8 mouse cellular contexts compared by ENCODE assay signal in genomic region chr5:117516597-117516996, GRCm38 (mm10).
DNase-seq lines count a peak whose midpoint lies in the region; ATAC-seq and TF ChIP-seq lines count a peak whose summit lies in the region.

No protein-coding gene starts in this region.

- H3K4me3 ChIP-seq in intestine, embryonic 14.5 days (ENCODE audit: low read depth, low read length): no peak overlapping the region
- H3K4me3 ChIP-seq in intestine, embryonic 15.5 days (replicated peaks): no peak overlapping the region
- H3K4me3 ChIP-seq in MEL (ENCODE audit: control insufficient read depth in 1 of 2, insufficient read depth in 1 of 2, low read depth in 2 of 2, low read length in 2 of 2): no peak overlapping the region
- no peak overlapping the region for H3K4me3 ChIP-seq in cerebellum, adult 2 months (replicated peaks; ENCODE audit: insufficient read depth, low read depth, low read length)

- H3K36me3 ChIP-seq in intestine, embryonic 14.5 days (ENCODE audit: control insufficient read depth, insufficient read depth, low read length): no peaks in the 10 kb centered on the region
- H3K36me3 ChIP-seq in intestine, embryonic 15.5 days: no peaks in the 10 kb centered on the region
- H3K36me3 ChIP-seq in MEL (ENCODE audit: control insufficient read depth in 1 of 2, insufficient read depth in 2 of 2, low read length in 2 of 2): no peaks in the 10 kb centered on the region

- peak; percentile 39 for TF ChIP-seq RAD21 in MEL (IDR thresholded peaks at IDR 0.05; ENCODE audit: low read depth, low read length)

- no peak for TF ChIP-seq EP300 in MEL (IDR thresholded peaks at IDR 0.05; ENCODE audit: low read depth in 1 of 2, low read length in 2 of 2)

- no peak overlapping the region for H3K27ac ChIP-seq in intestine, embryonic 14.5 days (ENCODE audit: low read depth)
- no peak overlapping the region for H3K27ac ChIP-seq in intestine, embryonic 15.5 days
- no peak overlapping the region for H3K27ac ChIP-seq in MEL (ENCODE audit: control insufficient read depth, low read depth, low read length)
- no peak overlapping the region for H3K27ac ChIP-seq in cerebellum, adult 2 months (ENCODE audit: insufficient read depth, low read length)

- TF ChIP-seq POLR2A in MEL (IDR thresholded peaks at IDR 0.05; ENCODE audit: control insufficient read depth in 1 of 2, insufficient read depth in 1 of 2, low read depth in 1 of 2, low read length in 2 of 2, poor library complexity in 1 of 2): no peak
- TF ChIP-seq POLR2A in cerebellum, adult 2 months (IDR thresholded peaks at IDR 0.05; ENCODE audit: borderline replicate concordance, insufficient read depth, low read length): no peak

- H3K27me3 ChIP-seq in intestine, embryonic 14.5 days (replicated peaks; ENCODE audit: control insufficient read depth, insufficient read depth, low read length): no peaks in the 10 kb centered on the region
- no peaks in the 10 kb centered on the region for H3K27me3 ChIP-seq in intestine, embryonic 15.5 days (replicated peaks)
- H3K27me3 ChIP-seq in MEL (ENCODE audit: control insufficient read depth in 1 of 2, insufficient read depth in 2 of 2, low read length in 2 of 2): no peaks in the 10 kb centered on the region
- no peaks in the 10 kb centered on the region for H3K27me3 ChIP-seq in cerebellum, adult 2 months (ENCODE audit: control insufficient read depth, insufficient read depth, low read length)

- peak; percentile 90 for DNase-seq in intestine, embryonic 14.5 days (ENCODE audit: low spot score)
- DNase-seq in MEL (ENCODE audit: low read depth, low spot score): no peak
- DNase-seq in cerebellum, adult 2 months: peak; percentile 67 to 84
- DNase-seq in left cerebral cortex, postnatal 4 days: peak; percentile 75
- DNase-seq in ovary, postnatal 14 days (ENCODE audit: low spot score): peak; percentile 62
- DNase-seq in yolk sac, embryonic 10.5 days (ENCODE audit: low spot score): peak; percentile 47

- H3K9me3 ChIP-seq in intestine, embryonic 14.5 days (ENCODE audit: control insufficient read depth, low read length): no peaks in the 10 kb centered on the region
- H3K9me3 ChIP-seq in intestine, embryonic 15.5 days: no peaks in the 10 kb centered on the region
- H3K9me3 ChIP-seq in MEL (replicated peaks; ENCODE audit: insufficient read depth, low read length): no peaks in the 10 kb centered on the region

- peak; percentile 57 to 65 (median 63) for TF ChIP-seq CTCF in MEL (IDR thresholded peaks at IDR 0.05 in 2 of 3, conservative IDR thresholded peaks at IDR 0.05 in 1 of 3; ENCODE audit: control insufficient read depth in 1 of 3, insufficient read depth in 1 of 3, low read depth in 2 of 3, low read length in 3 of 3, poor library complexity in 1 of 3, severe bottlenecking in 1 of 3)
- peak; percentile 84 for TF ChIP-seq CTCF in cerebellum, adult 2 months (IDR thresholded peaks at IDR 0.05; ENCODE audit: borderline replicate concordance, insufficient read depth, low read depth, low read length)

- no peak overlapping the region for H3K4me2 ChIP-seq in intestine, embryonic 14.5 days (ENCODE audit: low read length)
- H3K4me2 ChIP-seq in intestine, embryonic 15.5 days (replicated peaks): no peak overlapping the region

- H3K9ac ChIP-seq in intestine, embryonic 14.5 days (ENCODE audit: low read length): no peak overlapping the region
- H3K9ac ChIP-seq in intestine, embryonic 15.5 days: no peak overlapping the region
- H3K9ac ChIP-seq in MEL (ENCODE audit: control insufficient read depth, low read depth, low read length, poor library complexity, severe bottlenecking): no peak overlapping the region

- no peaks in the 10 kb centered on the region for H3K4me1 ChIP-seq in intestine, embryonic 14.5 days (replicated peaks; ENCODE audit: control insufficient read depth, insufficient read depth, low read length)
- no peaks in the 10 kb centered on the region for H3K4me1 ChIP-seq in intestine, embryonic 15.5 days (replicated peaks)
- H3K4me1 ChIP-seq in MEL (ENCODE audit: control insufficient read depth in 1 of 2, insufficient read depth in 2 of 2, low read length in 2 of 2): no peaks in the 10 kb centered on the region
- peaks cover 1% of the 10 kb centered on the region; the same call in 1 of the 2 replicates for H3K4me1 ChIP-seq in cerebellum, adult 2 months (ENCODE audit: control insufficient read depth, insufficient read depth, low read length)

- ATAC-seq in intestine, embryonic 14.5 days (replicated peaks; ENCODE audit: low FRiP score, low TSS enrichment, low read depth): no peak
- ATAC-seq in intestine, embryonic 15.5 days: no peak
- ATAC-seq in granulocyte monocyte progenitor cell, adult 5-6 weeks (replicated peaks; ENCODE audit: poor library complexity, severe bottlenecking): peak; percentile 50

- no peaks in the 10 kb centered on the region for H3K79me2 ChIP-seq in MEL (ENCODE audit: control insufficient read depth, insufficient read depth, low read length, poor library complexity)

- intact Hi-C loops in left cerebral cortex, postnatal 4 days (cut with DNase I): loop anchor here (2.0 to 5.0 kb wide), 2 partner anchors 320 to 416 kb away; no protein-coding TSS in a partner anchor

- WGBS in intestine, embryonic 14.5 days: 5% methylated on average over 8 of the region's 8 CpGs
- 4% methylated on average over 8 of the region's 8 CpGs for WGBS in intestine, embryonic 15.5 days
- 7% methylated on average over 8 of the region's 8 CpGs for WGBS in cerebellum, adult 2 months

TF ChIP-seq in MEL, 35 proteins besides CTCF, POLR2A, EP300 and RAD21:
- TF ChIP-seq SMC3 (IDR thresholded peaks at IDR 0.05; ENCODE audit: low read depth, low read length) (peak; percentile 43), ZC3H11A (IDR thresholded peaks at IDR 0.05; ENCODE audit: low read depth, low read length) (peak; percentile 26; the same call in 1 of the 2 replicates), MAZ (IDR thresholded peaks at IDR 0.05; ENCODE audit: low read depth, low read length) (no peak)
